Mouse (Mus musculus) testis, adult 2 months (tissue): ENCODE results near the gene Dnajb4.

Experiments
- CTCF ChIP-seq: fragments of 200-500 bp; IDR thresholded peaks from 2 replicates; pipeline ENCODE4 v1.5.1; 2012; ENCODE audit warnings: low read depth, mild to moderate bottlenecking, inconsistent platforms, low read length, moderate library complexity; ENCODE audit not compliant: control insufficient read depth, insufficient read depth, insufficient replicate concordance
- POLR2A ChIP-seq: fragments of 200-500 bp; IDR thresholded peaks from 2 replicates; pipeline ENCODE4 v1.6.1; 2012; ENCODE audit warnings: low read depth, mild to moderate bottlenecking, inconsistent platforms, low read length, moderate library complexity; ENCODE audit not compliant: control insufficient read depth

GRCm38 (mm10) chr3:152247708-152248107, 37.6 kb upstream of the Dnajb4 start:
- TF ChIP-seq CTCF (no peak), POLR2A (no peak)
